Mouse (Mus musculus) intestine, embryonic 14.5 days (tissue): ENCODE data around the gene Kdf1. TPM values are rescaled to one million over a fixed set of nuclear protein-coding genes. Genes with fewer than 3 reads are reported as not detected.
A peak's percentile ranks its signal among the peaks of the same experiment; 100 is the strongest.

Experiments used
- ATAC-seq: fragments of 200-750 bp; cut with Nextera tagmentation; replicated peaks from 2 replicates; pipeline ENCODE4 v1.8.0; 2017; ENCODE audit warnings: low read depth, moderate number of reproducible peaks, moderate TSS enrichment, moderate library complexity; ENCODE audit not compliant: low FRiP score, low TSS enrichment
- DNase-seq: peaks from one replicate; pipeline ENCODE4 v3.0.0-alpha.2; 2018; ENCODE audit warnings: low spot score
- H3K27ac ChIP-seq: fragments of 300-500 bp; sonication (generic); 2 replicates; pipeline ENCODE4 v1.5.1; 2014; ENCODE audit warnings: low read depth, mild to moderate bottlenecking, control low read depth
- H3K27me3 ChIP-seq: fragments of 300-500 bp; sonication (generic); replicated peaks from 2 replicates; pipeline ENCODE4 v1.6.1; 2014; ENCODE audit warnings: low read length, control low read depth; ENCODE audit not compliant: control insufficient read depth, insufficient read depth
- H3K36me3 ChIP-seq: fragments of 300-500 bp; sonication (generic); 2 replicates; pipeline ENCODE4 v1.6.1; 2014; ENCODE audit warnings: low read length, control low read depth; ENCODE audit not compliant: control insufficient read depth, insufficient read depth
- H3K4me1 ChIP-seq: fragments of 300-500 bp; sonication (generic); replicated peaks from 2 replicates; pipeline ENCODE4 v1.6.1; 2014; ENCODE audit warnings: low read length, control low read depth, mixed read lengths; ENCODE audit not compliant: control insufficient read depth, insufficient read depth
- H3K4me2 ChIP-seq: fragments of 300-500 bp; sonication (generic); 2 replicates; pipeline ENCODE4 v1.6.1; 2014; ENCODE audit warnings: low read length
- H3K4me3 ChIP-seq: fragments of 300-500 bp; sonication (generic); 2 replicates; pipeline ENCODE4 v1.5.1; 2014; ENCODE audit warnings: low read depth, low read length, control low read depth, mixed read lengths
- H3K9ac ChIP-seq: fragments of 300-500 bp; sonication (generic); 2 replicates; pipeline ENCODE4 v1.6.1; 2014; ENCODE audit warnings: mild to moderate bottlenecking, low read length
- H3K9me3 ChIP-seq: fragments of 300-500 bp; sonication (generic); 2 replicates; pipeline ENCODE4 v1.6.1; 2016; ENCODE audit warnings: low read length, control low read depth; ENCODE audit not compliant: control insufficient read depth
- WGBS: fragments of 180-500 bp; shearing (Covaris S2); extraction: QIAGEN DNeasy Blood & Tissue Kit; methylation state at CpG from one replicate; pipeline ENCODE4 v1.1.7; 2014; 5-methylcytosine and 5-hydroxymethylcytosine counted together
- polyA plus RNA-seq: library from polyadenylated mRNA; unstranded; fragments of >200 nt; fragmentation: Nextera tagmentation; extraction: Ambion mirVana; gene quantifications from 2 replicates; pipeline ENCODE4 v1.2.1, GENCODE M21; 2014

Kdf1 gene
- polyA plus RNA-seq, 1 experiment from 2014 or later: 34.5 TPM

GRCm38 (mm10) chr4:133557041-133557717 is 38.4 kb downstream of the Kdf1 start:
- ATAC-seq: peak; percentile 18; the same call in 1 of the 2 replicates
- H3K4me2 ChIP-seq: no peak overlapping the region
- WGBS: 28% methylated on average over 10 of the region's 10 CpGs

GRCm38 (mm10) chr4:133559846-133560245 is 41.1 kb downstream of the Kdf1 start:
- Histone ChIP-seq H3K9ac (no peak overlapping the region), H3K4me2 (no peak overlapping the region), H3K27me3 (no peaks in the 10 kb centered on the region), H3K4me1 (no peaks in the 10 kb centered on the region), H3K36me3 (no peaks in the 10 kb centered on the region), H3K9me3 (no peaks in the 10 kb centered on the region), H3K27ac (no peak overlapping the region), H3K4me3 (no peak overlapping the region)
- WGBS: 66% methylated on average over 4 of the region's 4 CpGs
- ATAC-seq (no peak), DNase-seq (no peak)

More at GRCm38 (mm10) chr4:133557041-133557717, 38.4 kb downstream of the Kdf1 start:
- no peaks in the 10 kb centered on the region for H3K27me3 ChIP-seq
- DNase-seq: no peak
- H3K9me3 ChIP-seq: no peaks in the 10 kb centered on the region
- H3K9ac ChIP-seq: no peak overlapping the region
- H3K36me3 ChIP-seq: no peaks in the 10 kb centered on the region
- H3K4me1 ChIP-seq: no peaks in the 10 kb centered on the region
- no peak overlapping the region for H3K27ac ChIP-seq
- H3K4me3 ChIP-seq: no peak overlapping the region

GRCm38 (mm10) chr4:133561622-133562021 is 42.9 kb downstream of the Kdf1 start:
- no peak for DNase-seq
- H3K36me3 ChIP-seq: no peaks in the 10 kb centered on the region
- H3K4me1 ChIP-seq: no peaks in the 10 kb centered on the region
- H3K27me3 ChIP-seq: no peaks in the 10 kb centered on the region
- no peak overlapping the region for H3K27ac ChIP-seq
- H3K4me2 ChIP-seq: no peak overlapping the region
- no peak overlapping the region for H3K9ac ChIP-seq
- no peak for ATAC-seq
- H3K9me3 ChIP-seq: no peaks in the 10 kb centered on the region
- H3K4me3 ChIP-seq: no peak overlapping the region
- WGBS: 54% methylated on average over 4 of the region's 4 CpGs

GRCm38 (mm10) chr4:133563123-133563571 is 44.4 kb downstream of the Kdf1 start:
- ATAC-seq: no peak
- H3K9me3 ChIP-seq: no peaks in the 10 kb centered on the region
- no peak overlapping the region for H3K27ac ChIP-seq
- no peaks in the 10 kb centered on the region for H3K27me3 ChIP-seq
- H3K4me2 ChIP-seq: no peak overlapping the region
- DNase-seq: no peak
- H3K9ac ChIP-seq: no peak overlapping the region
- no peak overlapping the region for H3K4me3 ChIP-seq
- WGBS: 80% methylated on average over 11 of the region's 11 CpGs
- H3K36me3 ChIP-seq: no peaks in the 10 kb centered on the region
- H3K4me1 ChIP-seq: no peaks in the 10 kb centered on the region

GRCm38 (mm10) chr4:133567251-133567650 is 48.5 kb downstream of the Kdf1 start:
- ATAC-seq: no peak
- no peaks in the 10 kb centered on the region for H3K27me3 ChIP-seq
- H3K9me3 ChIP-seq: 0 out of 2 replicates have a peak, but pooled peaks cover 3% of the 10 kb centered on the region
- DNase-seq: no peak
- no peaks in the 10 kb centered on the region for H3K36me3 ChIP-seq
- no peaks in the 10 kb centered on the region for H3K4me1 ChIP-seq
- no peak overlapping the region for H3K9ac ChIP-seq
- H3K4me2 ChIP-seq: no peak overlapping the region
- 27% methylated on average over 8 of the region's 8 CpGs for WGBS
- no peak overlapping the region for H3K4me3 ChIP-seq
- H3K27ac ChIP-seq: no peak overlapping the region

GRCm38 (mm10) chr4:133569291-133570065 is 50.7 kb downstream of the Kdf1 start:
- Histone ChIP-seq H3K36me3 (no peaks in the 10 kb centered on the region), H3K4me1 (no peaks in the 10 kb centered on the region; the same call in 1 of the 2 replicates), H3K9me3 (0 out of 2 replicates have a peak, but pooled peaks cover 3% of the 10 kb centered on the region), H3K27me3 (no peaks in the 10 kb centered on the region), H3K9ac (no peak overlapping the region), H3K4me2 (peak overlapping the region; percentile 1; the same call in 1 of the 2 replicates), H3K27ac (no peak overlapping the region), H3K4me3 (no peak overlapping the region)
- DNase-seq (no peak), ATAC-seq (no peak)
- 72% methylated on average over 10 of the region's 10 CpGs for WGBS

- H3K9ac ChIP-seq: no peak overlapping the region
- H3K4me3 ChIP-seq: no peak overlapping the region
- peaks cover under 1% of the 10 kb centered on the region for H3K4me1 ChIP-seq
- no peak overlapping the region for H3K27ac ChIP-seq
- no peak for ATAC-seq
- H3K9me3 ChIP-seq: 0 out of 2 replicates have a peak, but pooled peaks cover 3% of the 10 kb centered on the region
- WGBS: 51% methylated on average over 10 of the region's 10 CpGs
- DNase-seq: peak; percentile 56
- H3K27me3 ChIP-seq: no peaks in the 10 kb centered on the region
- H3K4me2 ChIP-seq: peak overlapping the region; percentile 1; the same call in 1 of the 2 replicates
- no peaks in the 10 kb centered on the region for H3K36me3 ChIP-seq
Measured at GRCm38 (mm10) chr4:133570066-133570466, 51.3 kb downstream of the Kdf1 start.

GRCm38 (mm10) chr4:133574070-133574842 is 55.5 kb downstream of the Kdf1 start, which contains the start of gene Gpatch3:
Gene Gpatch3 (plus strand): TSS chr4:133574745.
- peaks cover 15% of the 10 kb centered on the region for H3K36me3 ChIP-seq
- peak; percentile 92 for ATAC-seq
- H3K9ac ChIP-seq: peak within 1 kb of the TSS; percentile 92
- 7% methylated on average over 44 of the region's 44 CpGs for WGBS
- peak within 1 kb of the TSS; percentile 89 for H3K4me3 ChIP-seq
- peak within 1 kb of the TSS; percentile 97 for H3K4me2 ChIP-seq
- H3K27me3 ChIP-seq: no peaks in the 10 kb centered on the region
- H3K4me1 ChIP-seq: peaks cover 8% of the 10 kb centered on the region
- 0 out of 2 replicates have a peak, but pooled peaks cover 3% of the 10 kb centered on the region for H3K9me3 ChIP-seq
- H3K27ac ChIP-seq: peak within 1 kb of the TSS; percentile 80
- DNase-seq: peak; percentile 95
